Mouse (Mus musculus) fibroblast of lung, adult 2 months (primary cell): ENCODE measurements at regions not wholly inside any gene's neighbourhood (a gene's known extent, or its start where the extent isn't known, plus 50 kb on each side); places are given as distances from the start of the nearest gene placed in this dataset.

Experiments used
- DNase-seq: peaks from one replicate; pipeline ENCODE4 v3.0.0-alpha.2; 2011; ENCODE audit warnings: low read depth

- no peak for DNase-seq
These were observed 231.2 kb upstream of the Msx2 start for GRCm38 (mm10) chr13:53704104-53704503.

GRCm38 (mm10) chr13:53700236-53700635 is 227.4 kb upstream of the Msx2 start:
- DNase-seq, result no peak

- DNase-seq, result no peak
These were observed 225.1 kb upstream of the Msx2 start for GRCm38 (mm10) chr13:53697954-53698353.

GRCm38 (mm10) chr13:53695385-53695784 is 222.5 kb upstream of the Msx2 start:
- no peak for DNase-seq

GRCm38 (mm10) chr13:53688934-53689333 is 216.1 kb upstream of the Msx2 start:
- DNase-seq, result no peak

- peak; percentile 22 for DNase-seq
These were observed 215.6 kb upstream of the Msx2 start for GRCm38 (mm10) chr13:53688489-53688888.

GRCm38 (mm10) chr13:53684498-53684897 is 211.6 kb upstream of the Msx2 start:
- DNase-seq, result no peak

- no peak for DNase-seq
These were observed 204.3 kb upstream of the Msx2 start for GRCm38 (mm10) chr13:53677187-53677586.

GRCm38 (mm10) chr13:53670361-53670760 is 197.5 kb upstream of the Msx2 start:
- no peak for DNase-seq

- no peak for DNase-seq
These were observed 194.6 kb upstream of the Msx2 start for GRCm38 (mm10) chr13:53667518-53667917.

- no peak for DNase-seq
These were observed 192.7 kb upstream of the Msx2 start for GRCm38 (mm10) chr13:53665592-53665991.

- DNase-seq, result no peak
These were observed 191.9 kb upstream of the Msx2 start for GRCm38 (mm10) chr13:53664631-53665230.

GRCm38 (mm10) chr13:53652826-53653225 is 180.0 kb upstream of the Msx2 start:
- no peak for DNase-seq

- DNase-seq, result no peak
These were observed 175.5 kb upstream of the Msx2 start for GRCm38 (mm10) chr13:53648353-53648752.

GRCm38 (mm10) chr13:53642557-53642956 is 169.7 kb upstream of the Msx2 start:
- DNase-seq, result no peak

- no peak for DNase-seq
These were observed 166.7 kb upstream of the Msx2 start for GRCm38 (mm10) chr13:53639584-53639983.

- DNase-seq, result no peak
These were observed 166.2 kb upstream of the Msx2 start for GRCm38 (mm10) chr13:53639115-53639514.

GRCm38 (mm10) chr13:53636011-53636410 is 163.1 kb upstream of the Msx2 start:
- DNase-seq, result no peak

GRCm38 (mm10) chr13:53634637-53635203 is 161.8 kb upstream of the Msx2 start:
- no peak for DNase-seq

GRCm38 (mm10) chr13:53598050-53598449 is 125.2 kb upstream of the Msx2 start:
- no peak for DNase-seq

- DNase-seq, result no peak
These were observed 124.3 kb upstream of the Msx2 start for GRCm38 (mm10) chr13:53596871-53597800.

GRCm38 (mm10) chr13:53592755-53593154 is 119.9 kb upstream of the Msx2 start:
- no peak for DNase-seq

- DNase-seq, result no peak
These were observed 113.9 kb upstream of the Msx2 start for GRCm38 (mm10) chr13:53586771-53587170.
